Mouse (Mus musculus) heart, adult 18-20 months (tissue): ENCODE measurements around the gene Treml4. TPM values are rescaled to one million over a fixed set of nuclear protein-coding genes. Genes with fewer than 3 reads are reported as not detected.

Source experiments
- DNase-seq, 2 experiments: peaks; one replicate each; pipeline ENCODE4 v3.0.0; 2021 to 2022; ENCODE audit warnings: mixed read lengths in 1 of 2
- total RNA-seq, 2 experiments: library from RNA; stranded (reverse); gene quantifications; 2 replicates each; pipeline ENCODE4 v1.2.3; 2021

Treml4 gene
- total RNA-seq, 2 experiments from 2014 or later: 0.33 TPM; not detected in 1

DNA sequence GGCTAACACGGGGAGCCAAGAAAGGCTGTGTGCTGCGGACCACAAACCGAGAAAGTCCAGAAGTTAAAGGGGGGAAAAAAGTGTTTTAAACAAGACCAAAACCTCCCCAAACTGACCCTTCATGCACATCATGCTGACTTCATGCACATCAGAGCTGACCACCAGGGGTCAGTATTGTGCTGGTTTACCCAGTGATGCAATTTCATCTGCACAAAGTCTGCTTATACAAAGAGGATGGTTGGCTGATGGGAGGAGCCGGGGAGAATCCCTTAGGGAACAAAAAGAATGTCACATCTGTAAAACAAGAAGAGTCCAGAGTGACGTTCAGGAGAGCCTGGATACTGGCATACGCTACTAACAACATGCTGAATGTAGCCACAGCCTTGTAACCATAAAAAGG is 10.8 kb downstream of the Treml4 start:
- peak; percentile 69 to 89 for DNase-seq

DNA sequence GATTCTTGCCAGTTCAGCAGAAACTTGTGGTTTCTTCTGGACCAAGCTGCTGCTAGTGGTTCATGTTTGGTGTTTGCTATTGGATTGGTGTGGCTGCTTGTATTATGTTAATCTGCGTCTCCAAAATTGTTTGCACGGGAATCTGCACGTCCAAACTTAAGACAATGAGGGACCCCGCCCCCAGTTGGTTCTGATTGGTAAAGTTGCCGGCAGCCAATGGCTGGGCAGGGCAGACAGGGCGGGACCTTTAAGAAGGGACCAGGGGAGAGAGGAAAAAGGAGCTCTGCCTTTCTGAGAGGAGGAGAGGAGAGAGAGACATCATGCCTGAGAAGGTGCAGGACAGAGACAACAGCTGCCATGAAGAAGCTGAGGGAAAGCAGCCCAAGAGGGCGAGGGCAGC is 11.6 kb downstream of the Treml4 start:
- DNase-seq: no peak

DNA sequence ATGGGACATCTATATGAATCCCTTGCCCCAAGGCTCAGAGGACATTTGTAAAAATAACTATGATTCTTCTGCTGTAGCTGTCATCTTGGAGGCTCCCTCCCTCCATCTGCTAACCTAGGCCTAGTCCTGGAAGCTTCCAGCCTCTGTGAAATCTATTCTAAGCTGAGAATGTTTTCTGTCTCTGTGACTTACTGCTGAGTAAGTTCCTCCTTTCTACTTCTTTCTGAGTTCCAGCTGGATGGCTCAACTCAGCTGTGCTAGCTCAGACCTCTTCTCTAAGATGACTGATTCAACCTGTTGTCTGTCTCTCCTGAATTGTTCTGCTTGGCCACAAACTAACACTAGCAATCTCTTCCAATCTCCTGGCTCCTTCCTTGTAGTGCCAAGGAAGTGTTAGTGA is 14.3 kb downstream of the Treml4 start:
- no peak for DNase-seq

- no peak for DNase-seq
These were observed 14.9 kb downstream of the Treml4 start for GRCm38 (mm10) chr17:48279002-48279401.

DNA sequence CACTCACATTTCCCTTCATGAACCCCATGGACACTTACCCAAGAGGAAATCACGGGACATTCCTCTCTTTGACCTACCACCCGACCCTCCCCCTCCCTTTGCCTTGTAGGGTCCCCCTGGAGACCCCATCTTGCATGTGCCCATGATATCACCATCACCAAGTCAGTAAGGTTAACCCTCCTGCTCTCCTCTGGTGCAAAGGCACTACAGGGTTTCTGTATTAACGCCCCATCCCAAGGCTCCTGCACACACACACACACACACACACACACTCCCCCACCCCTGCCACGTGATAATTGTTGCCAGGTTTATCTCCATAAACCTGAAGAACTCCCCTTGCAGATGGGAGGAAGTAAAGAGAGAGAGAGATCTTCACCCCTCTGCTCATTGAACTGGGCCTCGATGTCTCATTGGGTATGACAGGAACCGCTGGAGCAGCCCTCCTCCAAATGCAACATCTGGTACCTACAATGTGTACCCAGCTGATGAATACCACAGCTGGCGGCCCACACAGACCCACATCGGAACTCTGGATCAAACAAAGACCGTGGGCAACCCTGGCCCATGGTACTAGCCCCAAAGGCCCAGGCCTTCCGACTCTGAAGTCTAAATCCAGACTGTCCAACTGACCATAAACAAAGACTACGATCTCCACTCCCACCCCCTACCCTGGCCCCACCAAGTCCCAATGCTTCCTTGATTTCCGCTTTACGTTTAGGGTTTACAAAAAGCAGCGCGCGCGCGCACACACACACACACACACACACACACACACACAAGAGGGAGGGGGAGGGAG is 17.0 kb downstream of the Treml4 start:
- no peak for DNase-seq

GRCm38 (mm10) chr17:48281739-48282085 is 17.6 kb downstream of the Treml4 start:
- no peak for DNase-seq

DNA sequence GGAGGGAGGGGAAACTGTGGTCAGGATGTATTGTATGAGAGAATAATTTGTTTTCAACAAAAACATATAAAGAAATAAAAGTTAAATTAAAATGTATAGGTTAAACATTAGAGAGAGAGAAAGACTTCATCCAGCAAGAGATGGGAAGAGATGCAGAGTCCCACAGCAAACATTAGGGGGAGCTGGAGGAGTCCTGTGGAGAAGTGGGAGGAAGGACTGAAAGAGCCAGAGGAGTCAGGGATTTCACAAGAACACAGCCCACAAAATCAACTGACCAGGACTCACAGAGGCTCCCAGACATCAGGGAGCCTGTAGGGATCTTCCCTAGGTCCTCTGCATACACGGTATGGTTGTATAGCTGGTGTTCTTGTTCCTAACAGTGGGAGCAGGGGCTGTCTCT is 22.7 kb downstream of the Treml4 start:
- DNase-seq: no peak

- DNase-seq: no peak
These were observed 23.2 kb downstream of the Treml4 start for GRCm38 (mm10) chr17:48287276-48287675.

- DNase-seq: no peak
These were observed 29.6 kb downstream of the Treml4 start for GRCm38 (mm10) chr17:48293500-48294194.

- no peak for DNase-seq
These were observed 35.1 kb downstream of the Treml4 start, which contains the start of gene Treml2 for GRCm38 (mm10) chr17:48299203-48299602. Treml2 (plus strand) TSS chr17:48299498.

DNA sequence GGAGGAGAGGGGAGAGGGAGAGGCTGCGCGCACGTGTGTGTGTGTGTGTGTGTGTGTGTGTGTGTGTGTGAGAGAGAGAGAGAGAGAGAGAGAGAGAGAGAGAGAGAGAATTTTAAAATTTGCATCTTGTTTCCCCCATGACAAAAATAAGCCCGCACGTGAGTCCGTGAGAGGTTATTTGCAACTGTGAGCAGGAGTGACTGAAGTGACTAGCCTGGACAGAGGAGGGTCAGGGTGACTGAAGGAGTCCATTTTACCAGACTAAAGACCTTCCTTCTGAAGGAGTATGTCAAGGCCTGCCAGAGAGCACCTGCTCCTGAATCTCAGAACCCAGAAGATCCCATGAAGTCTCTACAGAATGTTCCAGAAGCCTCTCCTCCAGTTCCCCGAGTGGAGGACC is 35.7 kb downstream of the Treml4 start:
- DNase-seq: no peak

DNA sequence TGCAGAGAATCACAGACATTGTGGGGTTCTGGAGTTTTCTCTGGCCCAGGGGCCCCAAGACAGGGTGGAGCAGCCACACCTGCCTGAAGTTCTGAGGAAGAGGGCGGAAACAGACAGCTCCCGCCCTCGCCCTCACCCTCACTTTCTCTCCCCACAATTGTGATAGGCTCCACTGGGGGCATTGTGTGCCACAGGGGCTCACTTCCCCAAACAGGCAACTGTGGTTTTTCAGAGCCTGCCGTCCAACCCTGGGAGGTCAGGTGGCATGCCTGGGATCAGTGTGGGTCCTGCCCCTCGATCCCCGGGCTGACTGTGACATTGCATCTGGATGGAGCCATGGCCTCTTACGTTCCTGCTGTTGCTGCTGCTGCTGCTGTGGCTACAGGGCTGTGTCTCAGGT is 36.1 kb downstream of the Treml4 start:
- DNase-seq: peak in 1 of 2 experiments; percentile 9

DNA sequence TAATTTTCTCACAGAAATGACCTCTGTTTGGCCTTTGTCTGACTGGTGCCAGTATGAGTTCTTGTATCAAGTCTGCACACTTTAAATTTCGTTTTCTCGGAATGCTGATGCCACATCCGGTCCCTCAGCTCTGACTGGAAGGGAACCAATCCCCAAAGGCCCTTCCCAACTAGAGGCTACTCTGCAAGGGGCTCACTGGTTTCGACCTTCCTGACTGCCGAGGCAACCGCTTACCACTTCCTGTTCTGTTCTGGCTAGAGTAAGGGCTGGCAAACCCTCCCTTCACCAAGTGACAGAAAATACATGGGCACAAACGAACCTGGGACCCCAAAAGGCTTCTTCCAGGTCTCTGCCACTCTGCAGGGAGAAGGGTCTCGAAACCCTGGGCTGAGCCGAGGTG is 36.8 kb downstream of the Treml4 start:
- peak in 1 of 2 experiments; percentile 18 for DNase-seq

- no peak for DNase-seq
These were observed 37.7 kb downstream of the Treml4 start for GRCm38 (mm10) chr17:48301792-48302191.

DNA sequence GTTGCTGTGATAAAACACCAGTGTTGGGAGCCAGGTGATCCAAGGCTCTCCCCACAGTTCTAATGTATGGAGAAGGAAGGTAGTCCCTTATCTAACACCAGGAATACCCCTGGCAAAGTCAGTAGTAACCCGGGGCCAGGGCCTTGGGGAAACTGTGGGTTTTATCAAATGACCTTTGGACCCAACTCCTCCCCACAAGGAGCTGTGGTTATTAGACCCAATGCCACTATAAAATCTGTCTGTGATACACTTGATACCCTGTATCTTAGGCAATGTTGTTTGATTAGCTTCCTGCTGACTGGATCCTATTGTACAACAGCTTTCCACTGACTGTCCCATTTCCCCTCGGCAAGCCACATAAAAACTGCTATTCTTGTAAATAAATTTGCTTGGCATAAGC is 48.0 kb downstream of the Treml4 start:
- DNase-seq: no peak

GRCm38 (mm10) chr17:48315905-48316579 is 51.9 kb downstream of the Treml4 start, which contains the start of gene B430306N03Rik:
B430306N03Rik (plus strand) TSS chr17:48316141.
- DNase-seq: peak in 1 of 2 experiments; percentile 15

DNA sequence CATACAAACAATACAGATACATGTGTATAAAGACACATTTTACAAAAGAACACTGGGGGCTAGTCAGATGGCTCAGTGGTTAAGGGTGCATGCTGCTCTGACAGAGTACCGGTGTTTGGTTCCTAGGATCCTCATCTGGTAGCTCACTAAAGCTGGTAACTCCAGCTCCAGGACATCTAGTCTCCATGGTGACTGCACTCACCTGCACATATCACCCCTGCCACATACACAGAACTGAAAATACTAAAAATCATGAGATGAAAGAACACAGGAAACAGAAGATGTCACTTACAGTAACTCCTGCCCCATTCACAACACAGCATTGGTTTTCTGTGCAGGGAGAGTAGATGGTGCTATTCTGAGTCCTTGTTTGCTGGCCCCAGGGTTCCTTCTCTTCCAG is 54.6 kb downstream of the Treml4 start:
- no peak for DNase-seq

- DNase-seq: no peak
These were observed 57.2 kb downstream of the Treml4 start for GRCm38 (mm10) chr17:48321279-48321678.

DNA sequence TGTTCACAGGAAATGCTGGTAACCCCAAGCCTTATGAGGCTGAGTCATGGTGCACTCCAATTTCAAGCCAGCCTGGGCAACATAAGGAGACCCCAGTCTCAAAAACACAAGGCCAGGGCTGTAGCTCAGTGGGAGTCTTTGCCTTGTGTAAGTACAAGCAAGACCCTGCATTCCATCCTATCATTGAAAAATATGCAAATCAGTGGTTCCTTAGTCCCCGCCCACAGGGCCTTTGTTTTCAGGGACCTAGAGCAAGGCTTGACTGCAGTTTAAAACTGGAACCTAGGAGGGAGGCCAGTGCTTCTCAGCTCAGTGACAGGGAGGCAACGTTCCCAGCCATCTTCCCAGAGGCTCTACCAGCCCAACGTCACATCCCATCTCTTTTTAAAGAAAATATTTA is 59.1 kb downstream of the Treml4 start:
- no peak for DNase-seq

GRCm38 (mm10) chr17:48324258-48324657 is 60.2 kb downstream of the Treml4 start:
- DNase-seq: peak in 1 of 2 experiments; percentile 26
